Mouse (Mus musculus) liver, embryonic 16.5 days (tissue): ENCODE measurements around the gene Sec16a. TPM values are rescaled to one million over a fixed set of nuclear protein-coding genes. Genes with fewer than 3 reads are reported as not detected.

ENCODE experiments used
- ATAC-seq: fragments of 200-750 bp; cut with Nextera tagmentation; 2 replicates; pipeline ENCODE4 v1.8.0; 2017; ENCODE audit warnings: low read depth, mild to moderate bottlenecking, moderate number of reproducible peaks, moderate library complexity
- H3K27ac ChIP-seq: fragments of 300-500 bp; sonication (generic); 2 replicates; pipeline ENCODE4 v1.5.1; 2014; ENCODE audit warnings: mild to moderate bottlenecking, low read length
- H3K27me3 ChIP-seq: fragments of 300-500 bp; sonication (generic); 2 replicates; pipeline ENCODE4 v1.6.1; 2014; ENCODE audit warnings: low read depth, low read length, mixed read lengths; ENCODE audit not compliant: control insufficient read depth, insufficient read depth
- H3K36me3 ChIP-seq: fragments of 300-500 bp; sonication (generic); 2 replicates; pipeline ENCODE4 v1.6.1; 2014; ENCODE audit warnings: mild to moderate bottlenecking; ENCODE audit not compliant: control insufficient read depth, insufficient read depth
- H3K4me1 ChIP-seq: fragments of 300-500 bp; sonication (generic); 2 replicates; pipeline ENCODE4 v1.6.1; 2014; ENCODE audit warnings: low read depth, low read length, mixed read lengths; ENCODE audit not compliant: control insufficient read depth
- H3K4me2 ChIP-seq: fragments of 300-500 bp; sonication (generic); 2 replicates; pipeline ENCODE4 v1.6.1; 2014; ENCODE audit warnings: low read depth, low read length, mixed read lengths
- H3K4me3 ChIP-seq: fragments of 300-500 bp; sonication (generic); 2 replicates; pipeline ENCODE4 v1.5.1; 2014; ENCODE audit warnings: low read depth, mild to moderate bottlenecking, low read length
- H3K9ac ChIP-seq: fragments of 300-500 bp; sonication (generic); 2 replicates; pipeline ENCODE4 v1.6.1; 2014; ENCODE audit warnings: low read depth, low read length
- H3K9me3 ChIP-seq: fragments of 300-500 bp; sonication (generic); replicated peaks from 2 replicates; pipeline ENCODE4 v1.6.1; 2016; ENCODE audit warnings: low read length; ENCODE audit not compliant: control insufficient read depth
- WGBS: fragments of 180-500 bp; shearing (Covaris S2); extraction: QIAGEN DNeasy Blood & Tissue Kit; methylation state at CpG from one replicate; pipeline ENCODE4 v1.1.7; 2014; ENCODE audit not compliant: insufficient replicate concordance; 5-methylcytosine and 5-hydroxymethylcytosine counted together
- polyA plus RNA-seq: library from polyadenylated mRNA; unstranded; fragments of >200 nt; fragmentation: Nextera tagmentation; extraction: Ambion mirVana; gene quantifications from 2 replicates; pipeline ENCODE4 v1.2.1, GENCODE M21; 2015

The Sec16a gene
- 9.3 and 12.4 TPM in 2 replicates for polyA plus RNA-seq

GRCm38 (mm10) chr2:26444946-26445665, at the start of gene Sec16a:
Gene Sec16a (minus strand): TSS chr2:26445216.
- no peaks in the 10 kb centered on the region for H3K9me3 ChIP-seq
- WGBS = under 1% methylated on average over 61 of the region's 61 CpGs
- peak; percentile 88 for ATAC-seq
- peak within 1 kb of the TSS; percentile 93 for H3K27ac ChIP-seq
- peak within 1 kb of the TSS; percentile 98 for H3K4me2 ChIP-seq
- peaks cover 12% of the 10 kb centered on the region for H3K36me3 ChIP-seq
- H3K4me1 ChIP-seq = peaks cover 28% of the 10 kb centered on the region
- no peaks in the 10 kb centered on the region for H3K27me3 ChIP-seq
- peak within 1 kb of the TSS; percentile 83 for H3K4me3 ChIP-seq
- H3K9ac ChIP-seq = peak within 1 kb of the TSS; percentile 84

GRCm38 (mm10) chr2:26494396-26494795, 49.4 kb upstream of the Sec16a start:
- Histone ChIP-seq H3K4me2 (no peak overlapping the region), H3K27ac (no peak overlapping the region), H3K9me3 (no peaks in the 10 kb centered on the region), H3K9ac (no peak overlapping the region), H3K4me3 (no peak overlapping the region), H3K36me3 (no peaks in the 10 kb centered on the region), H3K4me1 (peaks cover 14% of the 10 kb centered on the region), H3K27me3 (no peaks in the 10 kb centered on the region)
- ATAC-seq = no peak
- 34% methylated on average over 7 of the region's 7 CpGs for WGBS

GRCm38 (mm10) chr2:26493021-26493781, 48.2 kb upstream of the Sec16a start:
- peak overlapping the region; percentile 66 for H3K27ac ChIP-seq
- 20% methylated on average over 9 of the region's 9 CpGs for WGBS
- no peaks in the 10 kb centered on the region for H3K9me3 ChIP-seq
- no peaks in the 10 kb centered on the region for H3K27me3 ChIP-seq
- H3K4me3 ChIP-seq = no peak overlapping the region
- H3K9ac ChIP-seq = no peak overlapping the region
- peaks cover 16% of the 10 kb centered on the region for H3K4me1 ChIP-seq
- H3K36me3 ChIP-seq = no peaks in the 10 kb centered on the region
- ATAC-seq = peak; percentile 41
- peak overlapping the region; percentile 18; the same call in 1 of the 2 replicates for H3K4me2 ChIP-seq

- H3K9ac ChIP-seq = no peak overlapping the region
- H3K36me3 ChIP-seq = no peaks in the 10 kb centered on the region
- no peaks in the 10 kb centered on the region for H3K27me3 ChIP-seq
- no peak for ATAC-seq
- no peaks in the 10 kb centered on the region for H3K9me3 ChIP-seq
- no peak overlapping the region for H3K27ac ChIP-seq
- H3K4me2 ChIP-seq = no peak overlapping the region
- H3K4me1 ChIP-seq = peaks cover 29% of the 10 kb centered on the region
- H3K4me3 ChIP-seq = no peak overlapping the region
- 31% methylated on average over 4 of the region's 4 CpGs for WGBS
Observed at GRCm38 (mm10) chr2:26490760-26491301, 45.8 kb upstream of the Sec16a start.

- H3K4me1 ChIP-seq = peaks cover 28% of the 10 kb centered on the region
- H3K27ac ChIP-seq = no peak overlapping the region
- WGBS = 52% methylated on average over 9 of the region's 9 CpGs
- no peak overlapping the region for H3K4me3 ChIP-seq
- H3K9ac ChIP-seq = no peak overlapping the region
- no peaks in the 10 kb centered on the region for H3K9me3 ChIP-seq
- H3K27me3 ChIP-seq = no peaks in the 10 kb centered on the region
- no peak for ATAC-seq
- H3K36me3 ChIP-seq = no peaks in the 10 kb centered on the region
- no peak overlapping the region for H3K4me2 ChIP-seq
Observed at GRCm38 (mm10) chr2:26488535-26489135, 43.6 kb upstream of the Sec16a start.

- Histone ChIP-seq H3K4me2 (no peak overlapping the region), H3K27ac (no peak overlapping the region), H3K9ac (no peak overlapping the region), H3K4me1 (peaks cover 34% of the 10 kb centered on the region), H3K36me3 (no peaks in the 10 kb centered on the region), H3K9me3 (no peaks in the 10 kb centered on the region), H3K27me3 (no peaks in the 10 kb centered on the region), H3K4me3 (no peak overlapping the region)
- no peak for ATAC-seq
- 60% methylated on average over 18 of the region's 18 CpGs for WGBS
Observed at GRCm38 (mm10) chr2:26487322-26488021, 42.5 kb upstream of the Sec16a start.

- ATAC-seq = no peak
- no peaks in the 10 kb centered on the region for H3K9me3 ChIP-seq
- no peaks in the 10 kb centered on the region for H3K27me3 ChIP-seq
- H3K4me1 ChIP-seq = peaks cover 37% of the 10 kb centered on the region
- no peak overlapping the region for H3K9ac ChIP-seq
- no peak overlapping the region for H3K4me3 ChIP-seq
- no peak overlapping the region for H3K27ac ChIP-seq
- no peaks in the 10 kb centered on the region for H3K36me3 ChIP-seq
- 56% methylated on average over 3 of the region's 3 CpGs for WGBS
- no peak overlapping the region for H3K4me2 ChIP-seq
Observed at GRCm38 (mm10) chr2:26486835-26487321, 41.9 kb upstream of the Sec16a start.

GRCm38 (mm10) chr2:26486264-26486810, 41.3 kb upstream of the Sec16a start:
- WGBS = 35% methylated on average over 5 of the region's 5 CpGs
- H3K4me2 ChIP-seq = no peak overlapping the region
- no peak overlapping the region for H3K4me3 ChIP-seq
- peaks cover 41% of the 10 kb centered on the region for H3K4me1 ChIP-seq
- no peaks in the 10 kb centered on the region for H3K9me3 ChIP-seq
- no peaks in the 10 kb centered on the region for H3K27me3 ChIP-seq
- H3K36me3 ChIP-seq = no peaks in the 10 kb centered on the region
- no peak overlapping the region for H3K27ac ChIP-seq
- H3K9ac ChIP-seq = no peak overlapping the region
- no peak for ATAC-seq
